Mouse (Mus musculus): ENCODE measurements around the gene Gpsm3. TPM values are rescaled to one million over a fixed set of nuclear protein-coding genes. Genes with fewer than 3 reads are reported as not detected.
A peak's percentile ranks its signal among the peaks of the same experiment; 100 is the strongest.

The Gpsm3 gene
- total RNA-seq, 2 experiments from 2014 or later, result 21.3 to 69.6 TPM

GRCm38 (mm10) chr17:34597566-34598095 is 8.0 kb downstream of the Gpsm3 start, which contains the start of gene Ager:
Ager (plus strand) TSS chr17:34597862.
- no peak for ATAC-seq (replicated peaks; ENCODE audit: low FRiP score, poor library complexity, severe bottlenecking)

- no peak for ATAC-seq (replicated peaks; ENCODE audit: low FRiP score, poor library complexity, severe bottlenecking)
These were observed 10.3 kb downstream of the Gpsm3 start for GRCm38 (mm10) chr17:34599891-34600290.

GRCm38 (mm10) chr17:34601796-34602195 is 12.2 kb downstream of the Gpsm3 start:
- no peak for ATAC-seq (replicated peaks; ENCODE audit: low FRiP score, poor library complexity, severe bottlenecking)

GRCm38 (mm10) chr17:34603375-34604060 is 13.9 kb downstream of the Gpsm3 start, which contains the start of gene Rnf5:
Rnf5 (minus strand) TSS chr17:34603690.
- ATAC-seq (replicated peaks; ENCODE audit: low FRiP score, poor library complexity, severe bottlenecking), result peak; percentile 79

- peak; percentile 55; the same call in 1 of the 2 replicates for ATAC-seq (replicated peaks; ENCODE audit: low FRiP score, poor library complexity, severe bottlenecking)
These were observed 14.5 kb downstream of the Gpsm3 start, which contains the start of gene Agpat1 for GRCm38 (mm10) chr17:34604061-34604508. Agpat1 (plus strand) TSS chr17:34604262.

- ATAC-seq (replicated peaks; ENCODE audit: low FRiP score, poor library complexity, severe bottlenecking), result no peak
These were observed 15.1 kb downstream of the Gpsm3 start for GRCm38 (mm10) chr17:34604511-34605237.

- ATAC-seq (replicated peaks; ENCODE audit: low FRiP score, poor library complexity, severe bottlenecking), result peak; percentile 50
These were observed 16.0 kb downstream of the Gpsm3 start for GRCm38 (mm10) chr17:34605609-34606008.

- no peak for ATAC-seq (replicated peaks; ENCODE audit: low FRiP score, poor library complexity, severe bottlenecking)
These were observed 16.8 kb downstream of the Gpsm3 start for GRCm38 (mm10) chr17:34606186-34607039.

GRCm38 (mm10) chr17:34607997-34608396 is 18.4 kb downstream of the Gpsm3 start:
- no peak for ATAC-seq (replicated peaks; ENCODE audit: low FRiP score, poor library complexity, severe bottlenecking)

GRCm38 (mm10) chr17:34611050-34611449 is 21.4 kb downstream of the Gpsm3 start:
- ATAC-seq (replicated peaks; ENCODE audit: low FRiP score, poor library complexity, severe bottlenecking), result no peak

GRCm38 (mm10) chr17:34613054-34613645 is 23.5 kb downstream of the Gpsm3 start:
- ATAC-seq (replicated peaks; ENCODE audit: low FRiP score, poor library complexity, severe bottlenecking), result no peak

- no peak for ATAC-seq (replicated peaks; ENCODE audit: low FRiP score, poor library complexity, severe bottlenecking)
These were observed 24.2 kb downstream of the Gpsm3 start for GRCm38 (mm10) chr17:34613830-34614229.

GRCm38 (mm10) chr17:34615871-34616270 is 26.3 kb downstream of the Gpsm3 start, which contains the start of gene Egfl8:
Egfl8 (minus strand) TSS chr17:34615971.
- no peak for ATAC-seq (replicated peaks; ENCODE audit: low FRiP score, poor library complexity, severe bottlenecking)

GRCm38 (mm10) chr17:34618999-34619398 is 29.4 kb downstream of the Gpsm3 start:
- peak; percentile 84 for ATAC-seq (replicated peaks; ENCODE audit: low FRiP score, poor library complexity, severe bottlenecking)

GRCm38 (mm10) chr17:34621006-34621405 is 31.4 kb downstream of the Gpsm3 start:
- no peak for ATAC-seq (replicated peaks; ENCODE audit: low FRiP score, poor library complexity, severe bottlenecking)

GRCm38 (mm10) chr17:34623161-34623560 is 33.6 kb downstream of the Gpsm3 start:
- no peak for ATAC-seq (replicated peaks; ENCODE audit: low FRiP score, poor library complexity, severe bottlenecking)

GRCm38 (mm10) chr17:34624981-34625380 is 35.4 kb downstream of the Gpsm3 start:
- no peak for ATAC-seq (replicated peaks; ENCODE audit: low FRiP score, poor library complexity, severe bottlenecking)

- 0 out of 2 replicates have a peak, but pooled peaks have one; percentile 5 for ATAC-seq (replicated peaks; ENCODE audit: low FRiP score, poor library complexity, severe bottlenecking)
These were observed 36.6 kb downstream of the Gpsm3 start for GRCm38 (mm10) chr17:34626062-34626772.

- peak; percentile 45 for ATAC-seq (replicated peaks; ENCODE audit: low FRiP score, poor library complexity, severe bottlenecking)
These were observed 37.1 kb downstream of the Gpsm3 start for GRCm38 (mm10) chr17:34626773-34627092.
